Mouse (Mus musculus) bone marrow macrophage, adult 2 months (primary cell): Measurements from ENCODE around the gene Nek6.

Experiments used
- CTCF ChIP-seq: IDR thresholded peaks from 2 replicates; pipeline ENCODE4 v1.5.1; 2012; ENCODE audit warnings: low read depth, mild to moderate bottlenecking, low read length, moderate library complexity
- POLR2A ChIP-seq: IDR thresholded peaks from 2 replicates; pipeline ENCODE4 v1.6.1; 2012; ENCODE audit warnings: mild to moderate bottlenecking, low read depth, low read length, borderline replicate concordance

GRCm38 (mm10) chr2:38578602-38579521 lies 67.4 kb downstream of the Nek6 start:
- TF ChIP-seq CTCF (no peak), POLR2A (no peak)
